Mouse (Mus musculus) liver, embryonic 16.5 days (tissue): Measurements from ENCODE around the gene Hydin. TPM values are rescaled to one million over a fixed set of nuclear protein-coding genes. Genes with fewer than 3 reads are reported as not detected.

Experiments
- ATAC-seq: fragments of 200-750 bp; cut with Nextera tagmentation; 2 replicates; pipeline ENCODE4 v1.8.0; 2017; ENCODE audit warnings: low read depth, mild to moderate bottlenecking, moderate number of reproducible peaks, moderate library complexity
- H3K27ac ChIP-seq: fragments of 300-500 bp; sonication (generic); 2 replicates; pipeline ENCODE4 v1.5.1; 2014; ENCODE audit warnings: mild to moderate bottlenecking, low read length
- H3K27me3 ChIP-seq: fragments of 300-500 bp; sonication (generic); 2 replicates; pipeline ENCODE4 v1.6.1; 2014; ENCODE audit warnings: low read depth, low read length, mixed read lengths; ENCODE audit not compliant: control insufficient read depth, insufficient read depth
- H3K36me3 ChIP-seq: fragments of 300-500 bp; sonication (generic); 2 replicates; pipeline ENCODE4 v1.6.1; 2014; ENCODE audit warnings: mild to moderate bottlenecking; ENCODE audit not compliant: control insufficient read depth, insufficient read depth
- H3K4me1 ChIP-seq: fragments of 300-500 bp; sonication (generic); 2 replicates; pipeline ENCODE4 v1.6.1; 2014; ENCODE audit warnings: low read depth, low read length, mixed read lengths; ENCODE audit not compliant: control insufficient read depth
- H3K4me2 ChIP-seq: fragments of 300-500 bp; sonication (generic); 2 replicates; pipeline ENCODE4 v1.6.1; 2014; ENCODE audit warnings: low read depth, low read length, mixed read lengths
- H3K4me3 ChIP-seq: fragments of 300-500 bp; sonication (generic); 2 replicates; pipeline ENCODE4 v1.5.1; 2014; ENCODE audit warnings: low read depth, mild to moderate bottlenecking, low read length
- H3K9ac ChIP-seq: fragments of 300-500 bp; sonication (generic); 2 replicates; pipeline ENCODE4 v1.6.1; 2014; ENCODE audit warnings: low read depth, low read length
- H3K9me3 ChIP-seq: fragments of 300-500 bp; sonication (generic); replicated peaks from 2 replicates; pipeline ENCODE4 v1.6.1; 2016; ENCODE audit warnings: low read length; ENCODE audit not compliant: control insufficient read depth
- WGBS: fragments of 180-500 bp; shearing (Covaris S2); extraction: QIAGEN DNeasy Blood & Tissue Kit; methylation state at CpG from one replicate; pipeline ENCODE4 v1.1.7; 2014; ENCODE audit not compliant: insufficient replicate concordance; 5-methylcytosine and 5-hydroxymethylcytosine counted together
- polyA plus RNA-seq: library from polyadenylated mRNA; unstranded; fragments of >200 nt; fragmentation: Nextera tagmentation; extraction: Ambion mirVana; gene quantifications from 2 replicates; pipeline ENCODE4 v1.2.1, GENCODE M21; 2015

Hydin gene
- polyA plus RNA-seq, 1 experiment from 2014 or later: 0.13 TPM

GRCm38 (mm10) chr8:110450463-110450862 is 183.7 kb downstream of the Hydin start:
- no peak for ATAC-seq
- Histone ChIP-seq H3K9me3 (no peaks in the 10 kb centered on the region), H3K27me3 (no peaks in the 10 kb centered on the region), H3K36me3 (no peaks in the 10 kb centered on the region), H3K4me2 (no peak overlapping the region), H3K4me1 (no peaks in the 10 kb centered on the region), H3K9ac (no peak overlapping the region), H3K4me3 (no peak overlapping the region), H3K27ac (no peak overlapping the region)
- WGBS: 79% methylated on average over 6 of the region's 6 CpGs

DNA sequence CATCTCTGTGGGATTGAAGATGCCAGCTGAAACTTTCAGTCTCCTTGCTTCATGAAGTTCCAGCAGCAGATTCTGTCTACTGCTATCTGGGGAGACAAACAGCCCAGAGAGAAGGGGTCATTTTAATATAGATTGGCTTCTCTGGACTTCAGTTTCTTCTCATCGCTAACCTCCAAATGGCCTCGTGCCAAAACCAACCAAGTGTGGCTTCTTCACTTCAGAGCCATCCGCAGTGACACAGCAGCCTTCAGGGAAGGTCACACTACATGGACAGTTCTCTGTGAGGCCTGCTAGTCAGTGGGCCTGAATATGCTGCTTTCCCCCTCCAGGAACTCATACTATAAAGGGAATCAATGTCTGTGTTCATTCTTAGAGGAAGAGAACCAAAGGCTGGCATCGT is 187.7 kb downstream of the Hydin start:
- Histone ChIP-seq H3K4me3 (no peak overlapping the region), H3K27ac (no peak overlapping the region), H3K9ac (no peak overlapping the region), H3K27me3 (no peaks in the 10 kb centered on the region), H3K4me1 (no peaks in the 10 kb centered on the region), H3K36me3 (no peaks in the 10 kb centered on the region), H3K9me3 (no peaks in the 10 kb centered on the region), H3K4me2 (no peak overlapping the region)
- 70% methylated on average over 4 of the region's 4 CpGs for WGBS
- ATAC-seq: no peak

- Histone ChIP-seq H3K4me1 (no peaks in the 10 kb centered on the region), H3K27ac (no peak overlapping the region), H3K27me3 (no peaks in the 10 kb centered on the region), H3K36me3 (no peaks in the 10 kb centered on the region), H3K4me2 (no peak overlapping the region), H3K9me3 (no peaks in the 10 kb centered on the region), H3K9ac (no peak overlapping the region), H3K4me3 (no peak overlapping the region)
- no peak for ATAC-seq
- WGBS: 60% methylated on average over 4 of the region's 4 CpGs
These were observed 190.6 kb downstream of the Hydin start for GRCm38 (mm10) chr8:110457424-110457823.

DNA sequence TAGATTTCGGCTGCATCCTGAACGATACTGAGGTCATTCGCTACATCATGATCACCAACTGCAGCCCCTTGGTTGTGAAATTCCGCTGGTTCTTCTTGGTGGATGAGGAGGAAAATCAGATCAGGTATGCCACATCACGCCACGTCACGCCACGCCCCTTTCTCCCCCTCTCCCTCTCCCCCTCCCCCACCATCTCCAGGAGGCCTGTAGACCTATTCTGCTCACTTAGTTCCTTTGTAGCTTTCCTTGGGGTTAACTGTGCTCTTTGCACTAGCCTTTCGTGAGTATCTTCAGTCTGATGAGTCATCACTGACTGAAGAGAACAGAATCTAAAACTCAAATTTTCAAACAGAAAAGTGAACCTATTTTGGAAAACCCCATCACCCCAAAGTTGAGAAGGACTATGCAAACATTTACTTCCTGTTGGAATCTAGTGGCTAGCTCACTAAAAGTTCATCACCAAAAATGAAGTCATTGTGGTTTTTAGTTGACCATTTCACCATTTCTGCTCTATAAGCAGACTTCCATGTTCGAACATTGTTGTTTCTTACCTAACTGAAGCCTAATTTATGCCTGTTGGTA is 195.9 kb downstream of the Hydin start:
- H3K4me3 ChIP-seq: no peak overlapping the region
- no peaks in the 10 kb centered on the region for H3K27me3 ChIP-seq
- H3K9me3 ChIP-seq: no peaks in the 10 kb centered on the region
- H3K4me1 ChIP-seq: no peaks in the 10 kb centered on the region
- WGBS: 58% methylated on average over 10 of the region's 10 CpGs
- H3K4me2 ChIP-seq: no peak overlapping the region
- ATAC-seq: no peak
- no peak overlapping the region for H3K27ac ChIP-seq
- no peaks in the 10 kb centered on the region for H3K36me3 ChIP-seq
- no peak overlapping the region for H3K9ac ChIP-seq

- no peak overlapping the region for H3K9ac ChIP-seq
- H3K4me2 ChIP-seq: no peak overlapping the region
- H3K9me3 ChIP-seq: no peaks in the 10 kb centered on the region
- no peaks in the 10 kb centered on the region for H3K36me3 ChIP-seq
- H3K27me3 ChIP-seq: no peaks in the 10 kb centered on the region
- no peak overlapping the region for H3K4me3 ChIP-seq
- WGBS: 65% methylated on average over 10 of the region's 10 CpGs
- no peak for ATAC-seq
- no peaks in the 10 kb centered on the region for H3K4me1 ChIP-seq
- no peak overlapping the region for H3K27ac ChIP-seq
These were observed 197.1 kb downstream of the Hydin start for GRCm38 (mm10) chr8:110463773-110464460.

- Histone ChIP-seq H3K36me3 (no peaks in the 10 kb centered on the region), H3K4me1 (no peaks in the 10 kb centered on the region), H3K4me3 (no peak overlapping the region), H3K4me2 (no peak overlapping the region), H3K27me3 (no peaks in the 10 kb centered on the region), H3K27ac (no peak overlapping the region), H3K9me3 (no peaks in the 10 kb centered on the region), H3K9ac (no peak overlapping the region)
- no peak for ATAC-seq
- WGBS: 67% methylated on average over 9 of the region's 9 CpGs
These were observed 198.8 kb downstream of the Hydin start for GRCm38 (mm10) chr8:110465606-110466005.

DNA sequence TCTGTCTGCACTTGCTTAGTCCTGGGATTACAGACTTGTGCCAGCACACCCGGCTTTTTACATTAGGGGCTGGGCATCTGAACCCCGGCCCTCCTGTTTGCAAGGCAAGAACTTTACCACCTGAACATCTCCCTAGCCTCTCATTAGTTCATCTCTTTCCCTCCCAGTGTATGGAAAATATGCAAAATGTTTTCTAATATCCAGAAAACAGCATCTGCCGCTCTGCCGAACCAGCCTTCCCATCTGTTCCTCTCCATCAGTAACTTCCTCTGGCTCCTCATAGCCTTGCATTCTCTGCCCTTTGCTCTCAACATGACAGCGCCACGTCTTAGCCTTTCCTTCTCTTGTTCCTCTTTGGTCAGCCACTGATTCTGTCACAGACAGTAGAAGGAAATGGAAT is 210.5 kb downstream of the Hydin start:
- Histone ChIP-seq H3K9ac (no peak overlapping the region), H3K9me3 (no peaks in the 10 kb centered on the region), H3K4me3 (no peak overlapping the region), H3K4me2 (no peak overlapping the region), H3K27ac (no peak overlapping the region), H3K4me1 (no peaks in the 10 kb centered on the region), H3K27me3 (no peaks in the 10 kb centered on the region), H3K36me3 (no peaks in the 10 kb centered on the region)
- WGBS: 66% methylated on average over 6 of the region's 6 CpGs
- no peak for ATAC-seq

- Histone ChIP-seq H3K9me3 (no peaks in the 10 kb centered on the region), H3K9ac (no peak overlapping the region), H3K36me3 (no peaks in the 10 kb centered on the region), H3K27me3 (no peaks in the 10 kb centered on the region), H3K4me3 (no peak overlapping the region), H3K27ac (no peak overlapping the region), H3K4me1 (no peaks in the 10 kb centered on the region), H3K4me2 (no peak overlapping the region)
- WGBS: 39% methylated on average over 6 of the region's 6 CpGs
- ATAC-seq: no peak
These were observed 211.8 kb downstream of the Hydin start for GRCm38 (mm10) chr8:110478576-110478975.

DNA sequence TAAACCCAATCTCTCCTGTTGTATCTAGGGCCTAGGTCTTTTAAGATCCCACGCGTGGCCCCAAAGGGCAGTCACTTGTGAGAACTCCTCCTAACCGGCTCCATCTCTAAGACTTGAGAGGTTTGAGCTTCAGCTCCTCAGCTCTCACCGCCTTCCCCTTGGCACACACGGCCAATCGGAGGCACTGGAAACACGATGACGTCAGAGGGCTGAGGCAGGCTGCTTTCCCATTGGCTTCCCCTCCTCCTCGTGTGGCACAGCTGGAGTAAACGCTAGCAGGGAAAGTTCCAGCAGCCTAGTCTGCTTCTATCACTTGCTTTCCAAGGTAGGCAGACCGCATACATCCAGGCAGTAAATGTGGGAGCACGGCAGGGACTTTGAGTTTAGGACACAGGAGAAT is 212.6 kb downstream of the Hydin start:
- Histone ChIP-seq H3K9ac (no peak overlapping the region), H3K4me1 (no peaks in the 10 kb centered on the region), H3K27me3 (no peaks in the 10 kb centered on the region), H3K4me2 (no peak overlapping the region), H3K27ac (no peak overlapping the region), H3K4me3 (no peak overlapping the region), H3K36me3 (no peaks in the 10 kb centered on the region), H3K9me3 (no peaks in the 10 kb centered on the region)
- WGBS: 50% methylated on average over 12 of the region's 12 CpGs
- no peak for ATAC-seq
